Mouse (Mus musculus): ENCODE data around the gene Ssbp4.

DNA sequence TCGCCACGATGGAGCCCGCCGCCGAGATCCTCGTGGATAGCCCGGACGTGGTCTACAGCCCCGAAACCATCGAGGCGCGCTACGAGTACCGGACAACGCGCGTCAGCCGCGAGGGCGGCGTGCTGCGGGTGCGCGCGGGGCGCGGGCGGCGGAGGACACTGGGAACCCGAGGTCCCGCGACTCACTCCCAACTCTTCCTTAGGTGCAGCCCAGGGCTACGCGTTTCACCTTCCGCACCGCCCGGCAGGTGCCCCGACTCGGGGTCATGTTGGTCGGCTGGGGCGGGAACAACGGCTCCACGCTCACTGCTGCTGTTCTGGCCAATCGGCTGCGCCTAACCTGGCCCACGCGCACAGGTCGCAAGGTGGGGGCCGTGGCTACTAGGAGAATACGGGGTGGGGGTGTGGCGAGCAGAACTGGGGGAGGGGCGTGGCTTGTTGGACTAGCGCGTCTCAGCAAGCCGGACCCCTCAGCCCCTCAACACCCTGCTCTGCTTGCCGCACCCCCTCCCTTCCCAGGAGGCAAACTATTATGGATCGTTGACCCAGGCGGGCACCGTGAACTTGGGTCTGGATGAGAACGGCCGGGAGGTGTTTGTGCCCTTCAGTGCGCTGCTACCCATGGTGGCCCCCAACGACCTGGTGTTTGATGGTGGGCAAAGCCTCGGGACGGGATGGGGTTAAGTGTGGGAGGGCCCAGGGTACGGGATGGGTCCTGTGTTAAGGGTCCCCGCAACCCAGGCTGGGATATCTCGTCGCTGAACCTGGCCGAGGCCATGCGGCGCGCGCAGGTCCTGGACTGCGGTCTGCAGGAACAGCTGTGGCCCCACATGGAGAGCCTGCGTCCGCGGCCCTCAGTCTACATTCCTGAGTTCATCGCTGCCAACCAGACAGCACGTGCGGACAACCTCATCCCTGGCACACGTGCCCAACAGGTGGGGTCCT, 13.8 kb downstream of the Ssbp4 start:
- TF ChIP-seq MAX (IDR thresholded peaks at IDR 0.05; ENCODE audit: low read length) (no peak), ZKSCAN1 (IDR thresholded peaks at IDR 0.05; ENCODE audit: low read depth, low read length) (no peak), POLR2A (IDR thresholded peaks at IDR 0.05; ENCODE audit: control insufficient read depth in 1 of 2, insufficient read depth in 1 of 2, low read depth in 1 of 2, low read length in 2 of 2, poor library complexity in 1 of 2) (no peak), SMC3 (IDR thresholded peaks at IDR 0.05; ENCODE audit: low read depth, low read length) (no peak), SIN3A (IDR thresholded peaks at IDR 0.05; ENCODE audit: low read length) (no peak), TCF12 (IDR thresholded peaks at IDR 0.05; ENCODE audit: low read depth, low read length) (no peak), CTCF (IDR thresholded peaks at IDR 0.05 in 2 of 3, conservative IDR thresholded peaks at IDR 0.05 in 1 of 3; ENCODE audit: control insufficient read depth in 1 of 3, insufficient read depth in 1 of 3, low read depth in 2 of 3, low read length in 3 of 3, poor library complexity in 1 of 3, severe bottlenecking in 1 of 3) (no peak), HCFC1 (IDR thresholded peaks at IDR 0.05; ENCODE audit: low read depth, low read length) (no peak), POLR2AphosphoS2 (IDR thresholded peaks at IDR 0.05; ENCODE audit: low read length) (no peak), USF1 (IDR thresholded peaks at IDR 0.05; ENCODE audit: low read depth, low read length) (no peak), MAFK (IDR thresholded peaks at IDR 0.05; ENCODE audit: borderline replicate concordance, low read depth, low read length) (no peak), ZNF384 (IDR thresholded peaks at IDR 0.05; ENCODE audit: low read depth, low read length) (no peak), EP300 (IDR thresholded peaks at IDR 0.05; ENCODE audit: low read depth in 1 of 2, low read length in 2 of 2) (no peak)

Data from MEL (cell line).